Mouse (Mus musculus): Measurements from ENCODE around the gene Wsb2.
"Not testable (repeated sequence)": the region's sequence is repeated elsewhere in the genome, so short reads cannot be mapped to it uniquely, and the experiment has no call there.

Wsb2 gene

GRCm38 (mm10) chr5:117357129-117357477, at the start of gene Wsb2:
Gene Wsb2 (plus strand): TSS chr5:117357304.
- peak; percentile 87 for DNase-seq

GRCm38 (mm10) chr5:117307699-117308098, 49.4 kb upstream of the Wsb2 start:
- peak; percentile 89 for DNase-seq

GRCm38 (mm10) chr5:117313420-117313819, 43.7 kb upstream of the Wsb2 start:
- DNase-seq: peak; percentile 68

GRCm38 (mm10) chr5:117313909-117314308, 43.2 kb upstream of the Wsb2 start:
- DNase-seq: no peak

- DNase-seq: peak; percentile 30
These were observed 42.3 kb upstream of the Wsb2 start for GRCm38 (mm10) chr5:117314587-117315428.

- peak; percentile 75 for DNase-seq
These were observed 38.1 kb upstream of the Wsb2 start, which contains the start of gene Vsig10 for GRCm38 (mm10) chr5:117318741-117319629. Gene Vsig10 (plus strand): TSS chr5:117319083.

GRCm38 (mm10) chr5:117323751-117324150, 33.4 kb upstream of the Wsb2 start:
- no peak for DNase-seq

GRCm38 (mm10) chr5:117326408-117326807, 30.7 kb upstream of the Wsb2 start:
- DNase-seq: no peak

GRCm38 (mm10) chr5:117330457-117330856, 26.6 kb upstream of the Wsb2 start:
- peak; percentile 25 for DNase-seq

GRCm38 (mm10) chr5:117337999-117338398, 19.1 kb upstream of the Wsb2 start:
- DNase-seq: no peak

GRCm38 (mm10) chr5:117338503-117338902, 18.6 kb upstream of the Wsb2 start:
- DNase-seq: no peak

GRCm38 (mm10) chr5:117340081-117340480, 17.0 kb upstream of the Wsb2 start:
- DNase-seq: no peak

- DNase-seq: no peak
These were observed 15.2 kb upstream of the Wsb2 start for GRCm38 (mm10) chr5:117341896-117342295.

- DNase-seq: not testable (repeated sequence)
These were observed 12.6 kb upstream of the Wsb2 start for GRCm38 (mm10) chr5:117344496-117344895.

GRCm38 (mm10) chr5:117345432-117345976, 11.6 kb upstream of the Wsb2 start:
- DNase-seq: no peak

GRCm38 (mm10) chr5:117346281-117346680, 10.8 kb upstream of the Wsb2 start:
- no peak for DNase-seq

- DNase-seq: no peak
These were observed 10.1 kb upstream of the Wsb2 start for GRCm38 (mm10) chr5:117347011-117347410.

- no peak for DNase-seq
These were observed 9.3 kb upstream of the Wsb2 start for GRCm38 (mm10) chr5:117347838-117348237.

- peak; percentile 79 for DNase-seq
These were observed 8.8 kb upstream of the Wsb2 start for GRCm38 (mm10) chr5:117348279-117348678.

- DNase-seq: no peak
These were observed 3.0 kb upstream of the Wsb2 start for GRCm38 (mm10) chr5:117354121-117354520.

GRCm38 (mm10) chr5:117355648-117356303, 1.3 kb upstream of the Wsb2 start:
- DNase-seq: no peak

GRCm38 (mm10) chr5:117356365-117357128, 557 bp upstream of the Wsb2 start:
- DNase-seq: peak; percentile 48

Measured in lung, postnatal 14 days (tissue).